In the genomic region with DNA sequence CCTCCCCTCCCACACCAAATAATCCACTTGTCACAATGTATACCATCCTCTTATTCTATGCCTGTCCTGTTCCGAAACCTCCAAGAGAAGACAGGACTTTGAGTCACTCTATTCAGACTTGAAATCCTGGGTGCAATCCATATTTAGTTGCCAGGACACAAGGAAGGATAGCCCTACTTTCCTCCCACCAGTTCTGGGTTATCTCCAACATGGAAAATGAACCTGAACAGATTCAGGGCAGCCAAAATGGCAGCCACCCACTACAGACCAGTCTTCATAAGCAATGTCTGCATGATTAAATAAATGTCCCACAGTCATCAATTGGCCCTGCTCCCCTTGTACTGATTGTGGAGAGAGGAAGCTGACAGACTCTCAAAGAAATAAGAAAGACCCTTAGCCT, we compare ENCODE assay signal across 25 mouse cellular contexts.
A peak's percentile ranks its signal among the peaks of the same experiment; 100 is the strongest.
DNase-seq lines count a peak whose midpoint lies in the region; ATAC-seq and TF ChIP-seq lines count a peak whose summit lies in the region.
"Had no signal": no experiment of that assay in that cellular context is flagged by ENCODE, and none has a peak within 500 bp of the region (broad histone marks: within the 10 kb centered on the region; RNA-seq: fewer than 3 reads in every experiment).

No protein-coding gene starts in this region.

- intact Hi-C loops in left cerebral cortex, adult 2 months (cut with DNase I), result loop anchor here (1.0 to 2.0 kb wide), 5 partner anchors 14 to 110 kb away; partner anchors contain the start of gene Adra1d
- intact Hi-C loops in left cerebral cortex, postnatal 4 days (cut with DNase I), result no loop called here

- WGBS in embryonic facial prominence, embryonic 13.5 days, result 75% methylated on average over 1 of the region's 1 CpGs
- WGBS in embryonic facial prominence, embryonic 10.5 days, result 90% methylated on average over 1 of the region's 1 CpGs
- 100% methylated on average over 1 of the region's 1 CpGs for WGBS in hindbrain, embryonic 12.5 days
- WGBS in hindbrain, embryonic 10.5 days, result 100% methylated on average over 1 of the region's 1 CpGs

- TF ChIP-seq CTCF in left cerebral cortex, adult 2 months (IDR thresholded peaks at IDR 0.05), result no peak
- no peak for TF ChIP-seq CTCF in cortical plate, adult 2 months (IDR thresholded peaks at IDR 0.05; ENCODE audit: extremely low read depth, insufficient read depth, low read length)

- no peak for DNase-seq in embryonic facial prominence, embryonic 10.5 days (ENCODE audit: low spot score)
- peak in 1 of 2 experiments; percentile 50 for DNase-seq in left cerebral cortex, adult 2 months (ENCODE audit: extremely low spot score in 1 of 2, low spot score in 2 of 2)
- DNase-seq in left cerebral cortex, postnatal 4 days, result no peak
- DNase-seq in 3T3-L1 (ENCODE audit: low read depth, low spot score), result peak; percentile 42
- no peak for DNase-seq in hindbrain, embryonic 10.5 days (ENCODE audit: low spot score)
- DNase-seq: adrenal gland, adult 8-10 months; cerebellum, adult 18-20 months; gastrocnemius, postnatal 36 days; heart, postnatal 4 days; kidney, adult 8-10 months; kidney, postnatal 14 days; liver, embryonic 13.5 days; lung, adult 2 months; lung, postnatal 14 days; thymus, postnatal 25 days had no signal

- no peak for ATAC-seq in embryonic facial prominence, embryonic 13.5 days (ENCODE audit: insufficient number of reproducible peaks, insufficient read depth, low FRiP score, low TSS enrichment, low read depth)
- no peak for ATAC-seq in hindbrain, embryonic 12.5 days (ENCODE audit: low FRiP score)
- ATAC-seq: forebrain, embryonic 14.5 days; hindbrain, embryonic 16.5 days; intestine, embryonic 15.5 days had no signal

- TF ChIP-seq POLR2A in cortical plate, adult 2 months (IDR thresholded peaks at IDR 0.05; ENCODE audit: extremely low read depth, insufficient read depth, low read length), result no peak

- no peak overlapping the region for H3K4me2 ChIP-seq in embryonic facial prominence, embryonic 13.5 days
- no peak overlapping the region for H3K4me2 ChIP-seq in hindbrain, embryonic 12.5 days (replicated peaks)
- H3K4me2 ChIP-seq: heart, embryonic 15.5 days; intestine, embryonic 15.5 days; limb, embryonic 13.5 days; liver, embryonic 13.5 days; midbrain, embryonic 11.5 days; stomach, embryonic 15.5 days had no signal

- H3K4me3 ChIP-seq in embryonic facial prominence, embryonic 13.5 days, result no peak overlapping the region
- no peak overlapping the region for H3K4me3 ChIP-seq in embryonic facial prominence, embryonic 10.5 days
- H3K4me3 ChIP-seq in left cerebral cortex, adult 2 months, result no peak overlapping the region
- no peak overlapping the region for H3K4me3 ChIP-seq in cortical plate, adult 2 months (ENCODE audit: insufficient read depth, low read length)
- no peak overlapping the region for H3K4me3 ChIP-seq in hindbrain, embryonic 12.5 days
- H3K4me3 ChIP-seq in hindbrain, embryonic 10.5 days, result no peak overlapping the region
- H3K4me3 ChIP-seq: heart, embryonic 15.5 days; intestine, embryonic 15.5 days; limb, embryonic 13.5 days; liver, embryonic 13.5 days; stomach, embryonic 15.5 days had no signal

- H3K27ac ChIP-seq in embryonic facial prominence, embryonic 13.5 days, result peak overlapping the region; percentile 69
- no peak overlapping the region for H3K27ac ChIP-seq in embryonic facial prominence, embryonic 10.5 days (replicated peaks)
- peak overlapping the region; percentile 85 for H3K27ac ChIP-seq in left cerebral cortex, adult 2 months
- H3K27ac ChIP-seq in cortical plate, adult 2 months (ENCODE audit: insufficient read depth, low read length), result peak overlapping the region; percentile 93; the same call in 1 of the 2 replicates
- no peak overlapping the region for H3K27ac ChIP-seq in hindbrain, embryonic 12.5 days
- no peak overlapping the region for H3K27ac ChIP-seq in hindbrain, embryonic 10.5 days
- H3K27ac ChIP-seq: heart, embryonic 15.5 days; intestine, embryonic 15.5 days; limb, embryonic 13.5 days; liver, embryonic 13.5 days; stomach, embryonic 15.5 days had no signal

- H3K36me3 ChIP-seq in embryonic facial prominence, embryonic 13.5 days, result no peaks in the 10 kb centered on the region
- no peaks in the 10 kb centered on the region for H3K36me3 ChIP-seq in embryonic facial prominence, embryonic 10.5 days (replicated peaks)
- H3K36me3 ChIP-seq in hindbrain, embryonic 12.5 days, result no peaks in the 10 kb centered on the region
- H3K36me3 ChIP-seq in hindbrain, embryonic 10.5 days, result no peaks in the 10 kb centered on the region
- H3K36me3 ChIP-seq: heart, embryonic 15.5 days; intestine, embryonic 15.5 days; limb, embryonic 13.5 days; liver, embryonic 13.5 days; stomach, embryonic 15.5 days had no signal

- H3K9ac ChIP-seq in embryonic facial prominence, embryonic 13.5 days, result no peak overlapping the region
- no peak overlapping the region for H3K9ac ChIP-seq in hindbrain, embryonic 12.5 days
- H3K9ac ChIP-seq: heart, embryonic 15.5 days; intestine, embryonic 15.5 days; limb, embryonic 13.5 days; liver, embryonic 13.5 days; stomach, embryonic 15.5 days had no signal

- H3K4me1 ChIP-seq in embryonic facial prominence, embryonic 13.5 days, result peaks cover 13% of the 10 kb centered on the region
- H3K4me1 ChIP-seq in embryonic facial prominence, embryonic 10.5 days, result no peaks in the 10 kb centered on the region
- H3K4me1 ChIP-seq in cortical plate, adult 2 months (ENCODE audit: control insufficient read depth, insufficient read depth, low read length), result peaks cover 7% of the 10 kb centered on the region
- H3K4me1 ChIP-seq in hindbrain, embryonic 12.5 days, result no peaks in the 10 kb centered on the region
- H3K4me1 ChIP-seq in hindbrain, embryonic 10.5 days (replicated peaks), result no peaks in the 10 kb centered on the region
- H3K4me1 ChIP-seq: heart, embryonic 15.5 days; intestine, embryonic 15.5 days; liver, embryonic 13.5 days; stomach, embryonic 15.5 days had no signal

- no peaks in the 10 kb centered on the region for H3K27me3 ChIP-seq in embryonic facial prominence, embryonic 13.5 days
- H3K27me3 ChIP-seq in embryonic facial prominence, embryonic 10.5 days (replicated peaks; ENCODE audit: low read depth, poor library complexity, severe bottlenecking), result no peaks in the 10 kb centered on the region
- no peaks in the 10 kb centered on the region for H3K27me3 ChIP-seq in hindbrain, embryonic 12.5 days
- H3K27me3 ChIP-seq in hindbrain, embryonic 10.5 days (ENCODE audit: insufficient read depth, poor library complexity, severe bottlenecking), result no peaks in the 10 kb centered on the region
- H3K27me3 ChIP-seq: heart, embryonic 15.5 days; intestine, embryonic 15.5 days; limb, embryonic 13.5 days; liver, embryonic 13.5 days; stomach, embryonic 15.5 days had no signal

- no peaks in the 10 kb centered on the region for H3K9me3 ChIP-seq in embryonic facial prominence, embryonic 13.5 days
- H3K9me3 ChIP-seq in embryonic facial prominence, embryonic 10.5 days, result no peaks in the 10 kb centered on the region
- no peaks in the 10 kb centered on the region for H3K9me3 ChIP-seq in hindbrain, embryonic 12.5 days (replicated peaks)
- no peaks in the 10 kb centered on the region for H3K9me3 ChIP-seq in hindbrain, embryonic 10.5 days
- H3K9me3 ChIP-seq: heart, embryonic 15.5 days; intestine, embryonic 15.5 days; limb, embryonic 13.5 days; liver, embryonic 13.5 days; stomach, embryonic 15.5 days had no signal

Comparison
In these comparisons a context has a peak if more than half of its experiments do, and no peak if none do; other contexts are left out.
1. H3K27ac ChIP-seq: peak in embryonic facial prominence, embryonic 13.5 days (single experiment), left cerebral cortex, adult 2 months (single experiment) and cortical plate, adult 2 months (single experiment); none in embryonic facial prominence, embryonic 10.5 days (single experiment), hindbrain, embryonic 12.5 days (single experiment) and hindbrain, embryonic 10.5 days (single experiment).